Mouse (Mus musculus) 416B (cell line): ENCODE data around the gene Slc25a29.

ENCODE experiments used
- DNase-seq: peaks from one replicate; pipeline ENCODE4 v3.0.0; 2011; ENCODE audit warnings: low read depth

Slc25a29 gene

GRCm38 (mm10) chr12:108794979-108795537, 40.6 kb downstream of the Slc25a29 start:
- peak; percentile 63 for DNase-seq

GRCm38 (mm10) chr12:108794078-108794711, 41.5 kb downstream of the Slc25a29 start:
- DNase-seq = peak; percentile 79

GRCm38 (mm10) chr12:108793453-108793941, 42.2 kb downstream of the Slc25a29 start:
- DNase-seq = no peak

- DNase-seq = peak; percentile 97
These were observed 42.9 kb downstream of the Slc25a29 start, which contains the start of gene Yy1 for GRCm38 (mm10) chr12:108792546-108793452. Yy1 (plus strand) TSS chr12:108792973.

GRCm38 (mm10) chr12:108792152-108792545, 43.5 kb downstream of the Slc25a29 start:
- DNase-seq = peak; percentile 86

- no peak for DNase-seq
These were observed 48.4 kb downstream of the Slc25a29 start for GRCm38 (mm10) chr12:108787329-108787728.

GRCm38 (mm10) chr12:108785161-108785560, 50.5 kb downstream of the Slc25a29 start:
- peak; percentile 83 for DNase-seq

- no peak for DNase-seq
These were observed 55.4 kb downstream of the Slc25a29 start for GRCm38 (mm10) chr12:108780108-108780877.
